Mouse (Mus musculus): ENCODE measurements at regions not wholly inside any gene's neighbourhood (a gene's known extent, or its start where the extent isn't known, plus 50 kb on each side); places are given as distances from the start of the nearest gene placed in this dataset.

DNA sequence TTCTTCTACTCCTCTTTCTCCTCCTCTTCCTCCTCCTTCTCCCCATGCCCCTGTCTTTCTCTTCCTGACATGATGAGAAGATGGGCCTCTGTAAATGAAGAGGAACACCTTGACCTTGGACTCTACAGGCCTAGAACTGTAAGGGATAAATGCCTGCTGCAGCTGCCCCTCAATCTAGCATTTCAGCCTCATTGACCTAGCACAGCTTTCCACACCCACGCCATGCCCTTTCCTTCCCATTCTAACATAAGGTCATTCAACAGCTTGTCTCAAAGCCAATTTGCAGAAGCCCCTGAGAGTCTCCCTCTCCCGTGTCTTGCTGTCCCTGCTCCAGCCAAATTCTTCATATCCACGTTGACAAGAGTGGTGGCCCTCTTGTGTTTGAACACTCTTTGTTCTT, 63.8 kb upstream of the Dscam start:
- Histone ChIP-seq H3K36me3 (ENCODE audit: control insufficient read depth, insufficient read depth, low read length) (no peaks in the 10 kb centered on the region), H3K27ac (ENCODE audit: insufficient read depth, low read depth, low read length) (no peak overlapping the region), H3K27me3 (ENCODE audit: control insufficient read depth, insufficient read depth, low read length) (no peaks in the 10 kb centered on the region), H3K4me3 (ENCODE audit: low read depth, low read length) (no peak overlapping the region), H3K4me1 (ENCODE audit: control insufficient read depth, insufficient read depth, insufficient read length, low read length) (peaks cover 8% of the 10 kb centered on the region)
- 33% methylated on average over 3 of the region's 3 CpGs for WGBS
- TF ChIP-seq CTCF (IDR thresholded peaks at IDR 0.05; ENCODE audit: extremely low read depth, insufficient read length, insufficient replicate concordance, low read depth, low read length) = no peak
- no peak for TF ChIP-seq POLR2A (IDR thresholded peaks at IDR 0.05; ENCODE audit: low read depth, low read length)

DNA sequence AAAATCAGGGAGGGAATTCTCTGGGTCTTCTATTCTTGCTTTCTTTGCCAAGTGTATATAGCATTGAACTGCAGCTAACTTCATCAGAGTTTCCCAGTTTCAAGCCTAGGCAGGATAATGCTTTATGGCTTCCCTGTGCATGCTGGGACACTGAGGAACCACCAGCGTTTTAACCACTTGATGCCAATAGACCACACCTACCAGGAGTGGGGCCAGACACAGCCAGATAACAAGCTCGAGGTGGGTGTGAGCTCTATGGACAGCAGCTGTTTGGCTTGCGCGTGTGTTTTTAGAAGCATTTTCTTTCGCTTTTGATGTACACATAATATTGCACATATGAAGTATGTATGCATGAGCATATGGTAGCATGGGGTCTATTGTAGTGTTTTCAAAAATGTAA, 69.1 kb upstream of the Dscam start:
- WGBS = 28% methylated on average over 5 of the region's 5 CpGs
- H3K36me3 ChIP-seq (ENCODE audit: control insufficient read depth, insufficient read depth, low read length) = no peaks in the 10 kb centered on the region
- no peak overlapping the region for H3K4me3 ChIP-seq (ENCODE audit: low read depth, low read length)
- H3K4me1 ChIP-seq (ENCODE audit: control insufficient read depth, insufficient read depth, insufficient read length, low read length) = peaks cover 14% of the 10 kb centered on the region
- H3K27ac ChIP-seq (ENCODE audit: insufficient read depth, low read depth, low read length) = no peak overlapping the region
- no peaks in the 10 kb centered on the region for H3K27me3 ChIP-seq (ENCODE audit: control insufficient read depth, insufficient read depth, low read length)
- TF ChIP-seq CTCF (IDR thresholded peaks at IDR 0.05; ENCODE audit: extremely low read depth, insufficient read length, insufficient replicate concordance, low read depth, low read length) (no peak), POLR2A (IDR thresholded peaks at IDR 0.05; ENCODE audit: low read depth, low read length) (no peak)

DNA sequence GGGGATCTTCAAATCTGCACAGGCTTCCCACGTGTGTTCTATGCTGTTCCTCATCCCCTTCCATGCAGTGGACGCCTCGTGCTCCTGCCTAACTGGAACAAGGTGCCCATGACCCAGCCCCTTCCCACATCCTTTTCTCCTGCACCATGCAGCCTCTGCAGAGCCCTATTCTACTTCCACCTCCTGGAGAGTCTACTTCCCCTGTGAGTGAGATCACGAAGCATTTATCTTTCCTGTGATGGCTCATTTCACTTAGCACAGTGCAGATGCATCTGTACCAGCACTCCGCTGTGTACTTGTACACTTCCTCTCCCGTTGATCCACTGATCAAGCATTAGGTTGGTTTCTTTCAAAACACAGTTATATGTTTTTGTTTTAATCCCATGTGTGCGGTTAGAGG, 69.5 kb upstream of the Dscam start:
- peaks cover 14% of the 10 kb centered on the region for H3K4me1 ChIP-seq (ENCODE audit: control insufficient read depth, insufficient read depth, insufficient read length, low read length)
- no peak overlapping the region for H3K27ac ChIP-seq (ENCODE audit: insufficient read depth, low read depth, low read length)
- no peaks in the 10 kb centered on the region for H3K36me3 ChIP-seq (ENCODE audit: control insufficient read depth, insufficient read depth, low read length)
- no peaks in the 10 kb centered on the region for H3K27me3 ChIP-seq (ENCODE audit: control insufficient read depth, insufficient read depth, low read length)
- no peak overlapping the region for H3K4me3 ChIP-seq (ENCODE audit: low read depth, low read length)
- TF ChIP-seq CTCF (IDR thresholded peaks at IDR 0.05; ENCODE audit: extremely low read depth, insufficient read length, insufficient replicate concordance, low read depth, low read length) = no peak
- TF ChIP-seq POLR2A (IDR thresholded peaks at IDR 0.05; ENCODE audit: low read depth, low read length) = no peak
- WGBS = 50% methylated on average over 7 of the region's 7 CpGs

DNA sequence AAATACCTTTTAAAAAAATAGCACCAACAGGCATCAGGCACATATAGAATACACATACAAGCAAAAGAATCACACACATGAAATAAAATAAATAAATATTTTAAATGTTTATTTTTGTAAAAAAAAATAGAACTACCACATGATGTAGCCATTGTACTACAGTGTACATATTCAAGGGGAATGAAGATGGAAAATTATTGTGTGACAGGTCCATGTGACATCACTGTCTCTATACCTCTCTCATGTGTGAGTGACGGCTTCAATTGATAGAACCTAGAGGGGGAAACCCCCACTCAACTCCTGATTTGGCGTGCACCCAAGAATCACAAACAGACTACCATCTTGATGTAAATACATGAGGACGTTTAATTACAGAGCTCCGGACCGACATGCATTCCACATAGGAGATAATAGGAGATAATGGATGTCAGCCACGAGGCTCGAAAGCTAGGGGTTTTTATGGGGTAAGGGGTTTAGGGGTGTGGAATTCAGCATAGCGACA, 70.4 kb upstream of the Dscam start:
- Histone ChIP-seq H3K4me1 (ENCODE audit: control insufficient read depth, insufficient read depth, insufficient read length, low read length) (peaks cover 9% of the 10 kb centered on the region; the same call in 1 of the 2 replicates), H3K36me3 (ENCODE audit: control insufficient read depth, insufficient read depth, low read length) (no peaks in the 10 kb centered on the region), H3K4me3 (ENCODE audit: low read depth, low read length) (no peak overlapping the region), H3K27ac (ENCODE audit: insufficient read depth, low read depth, low read length) (no peak overlapping the region), H3K27me3 (ENCODE audit: control insufficient read depth, insufficient read depth, low read length) (no peaks in the 10 kb centered on the region)
- TF ChIP-seq POLR2A (IDR thresholded peaks at IDR 0.05; ENCODE audit: low read depth, low read length) (no peak), CTCF (IDR thresholded peaks at IDR 0.05; ENCODE audit: extremely low read depth, insufficient read length, insufficient replicate concordance, low read depth, low read length) (no peak)
- WGBS = 28% methylated on average over 8 of the region's 8 CpGs

DNA sequence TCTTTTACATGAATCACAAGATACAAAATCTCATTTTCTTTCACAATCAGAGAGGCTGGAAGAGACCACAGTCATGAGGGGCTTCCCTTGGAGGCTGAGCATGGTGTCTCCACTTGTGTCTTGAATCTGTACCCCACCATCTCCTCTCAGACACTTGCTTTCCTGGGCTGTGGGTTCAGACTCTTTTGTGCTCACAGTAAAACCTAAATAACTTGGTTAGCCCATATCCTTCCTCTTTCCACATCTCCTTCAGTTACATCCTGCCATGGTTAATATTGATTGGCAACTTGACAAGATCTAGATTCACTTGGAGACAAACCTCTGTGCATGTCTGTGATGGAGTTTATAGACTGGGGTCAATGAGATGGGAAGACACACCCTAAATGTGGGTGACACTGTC, 71.1 kb upstream of the Dscam start:
- no peaks in the 10 kb centered on the region for H3K36me3 ChIP-seq (ENCODE audit: control insufficient read depth, insufficient read depth, low read length)
- H3K27me3 ChIP-seq (ENCODE audit: control insufficient read depth, insufficient read depth, low read length) = no peaks in the 10 kb centered on the region
- H3K27ac ChIP-seq (ENCODE audit: insufficient read depth, low read depth, low read length) = no peak overlapping the region
- TF ChIP-seq POLR2A (IDR thresholded peaks at IDR 0.05; ENCODE audit: low read depth, low read length) = no peak
- no peak for TF ChIP-seq CTCF (IDR thresholded peaks at IDR 0.05; ENCODE audit: extremely low read depth, insufficient read length, insufficient replicate concordance, low read depth, low read length)
- H3K4me3 ChIP-seq (ENCODE audit: low read depth, low read length) = no peak overlapping the region
- H3K4me1 ChIP-seq (ENCODE audit: control insufficient read depth, insufficient read depth, insufficient read length, low read length) = peaks cover 9% of the 10 kb centered on the region; the same call in 1 of the 2 replicates

DNA sequence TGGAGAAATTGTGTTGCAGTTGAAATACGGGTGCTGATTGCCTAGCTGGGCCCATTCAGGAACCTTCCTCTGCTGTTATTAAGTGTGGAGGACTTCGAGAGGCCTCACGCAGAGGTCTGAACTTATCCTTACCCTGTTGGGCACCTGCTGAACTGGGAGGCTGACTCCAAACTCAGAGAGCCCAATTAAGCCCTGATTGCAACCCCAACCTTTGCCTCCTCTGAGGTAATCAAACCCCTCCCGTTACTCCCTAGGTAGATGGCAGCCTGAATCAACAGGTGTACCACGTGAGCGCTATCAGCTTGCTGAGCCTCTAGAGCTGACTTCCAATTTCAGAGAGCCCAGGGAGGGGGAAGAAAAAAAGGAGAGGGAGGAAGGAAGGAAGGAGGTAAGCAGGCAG, 79.9 kb upstream of the Dscam start:
- Histone ChIP-seq H3K36me3 (ENCODE audit: control insufficient read depth, insufficient read depth, low read length) (no peaks in the 10 kb centered on the region), H3K4me1 (ENCODE audit: control insufficient read depth, insufficient read depth, insufficient read length, low read length) (peaks cover 8% of the 10 kb centered on the region; the same call in 1 of the 2 replicates), H3K27me3 (ENCODE audit: control insufficient read depth, insufficient read depth, low read length) (no peaks in the 10 kb centered on the region), H3K4me3 (ENCODE audit: low read depth, low read length) (no peak overlapping the region), H3K27ac (ENCODE audit: insufficient read depth, low read depth, low read length) (no peak overlapping the region)
- TF ChIP-seq POLR2A (IDR thresholded peaks at IDR 0.05; ENCODE audit: low read depth, low read length) = no peak
- 24% methylated on average over 6 of the region's 6 CpGs for WGBS

DNA sequence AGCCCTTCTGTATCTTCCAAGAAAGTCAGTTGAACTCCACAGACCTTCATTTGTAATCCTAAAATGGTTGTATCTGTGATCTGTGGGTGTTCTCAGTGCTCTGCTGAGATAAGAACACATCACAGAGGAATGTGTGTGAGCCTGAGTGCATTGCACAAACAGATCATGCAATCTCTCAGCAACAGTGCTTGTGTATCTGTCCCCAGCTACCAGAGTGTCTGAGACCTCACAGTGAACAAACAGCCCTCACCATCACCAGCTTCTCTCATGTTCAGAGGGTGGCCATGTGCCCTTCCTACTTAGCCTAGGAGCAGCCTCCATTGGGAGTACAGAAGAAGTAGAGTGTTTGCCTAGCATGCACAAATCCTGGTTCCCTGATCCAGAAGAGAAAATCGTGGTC, 82.0 kb upstream of the Dscam start:
- TF ChIP-seq CTCF (IDR thresholded peaks at IDR 0.05; ENCODE audit: extremely low read depth, insufficient read length, insufficient replicate concordance, low read depth, low read length) (no peak), POLR2A (IDR thresholded peaks at IDR 0.05; ENCODE audit: low read depth, low read length) (no peak)
- H3K27me3 ChIP-seq (ENCODE audit: control insufficient read depth, insufficient read depth, low read length) = no peaks in the 10 kb centered on the region
- WGBS = 79% methylated on average over 1 of the region's 1 CpGs
- H3K4me1 ChIP-seq (ENCODE audit: control insufficient read depth, insufficient read depth, insufficient read length, low read length) = peaks cover 8% of the 10 kb centered on the region; the same call in 1 of the 2 replicates
- H3K36me3 ChIP-seq (ENCODE audit: control insufficient read depth, insufficient read depth, low read length) = no peaks in the 10 kb centered on the region
- H3K27ac ChIP-seq (ENCODE audit: insufficient read depth, low read depth, low read length) = no peak overlapping the region
- no peak overlapping the region for H3K4me3 ChIP-seq (ENCODE audit: low read depth, low read length)
